Comparison of ENCODE assay signal across 9 mouse cellular contexts in the genomic region with DNA sequence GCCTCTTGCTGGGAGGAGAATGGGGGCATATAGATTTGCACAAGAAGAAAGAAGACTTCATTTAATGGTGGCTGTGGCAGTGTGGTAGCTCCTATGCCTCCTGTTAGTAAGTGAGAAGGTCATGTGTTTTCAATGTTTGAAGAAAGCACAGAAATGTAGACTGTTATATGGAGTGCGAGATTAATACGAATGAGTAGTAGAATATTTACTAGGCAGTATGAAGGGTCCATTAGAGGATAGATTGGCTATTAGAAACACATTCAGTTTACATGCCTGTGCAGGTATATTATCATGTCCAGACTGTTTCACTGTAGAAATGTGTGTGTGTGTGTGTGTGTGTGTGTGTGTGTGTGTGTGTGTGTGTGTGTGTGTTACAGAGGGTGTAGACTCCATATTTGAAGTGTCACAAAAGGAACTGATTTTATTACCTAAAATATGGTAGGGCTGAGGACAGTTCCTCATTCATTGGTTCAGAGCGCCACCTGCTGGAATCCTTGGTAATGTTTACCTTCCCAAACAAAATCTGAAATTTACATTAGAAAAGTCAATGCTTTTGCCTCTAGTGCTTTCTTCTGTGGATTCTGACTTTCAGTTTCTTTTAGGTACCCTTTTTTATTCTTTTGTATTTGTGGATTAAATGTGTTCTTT. TPM values are rescaled to one million over a fixed set of nuclear protein-coding genes. Genes with fewer than 3 reads are reported as not detected.
A peak's percentile ranks its signal among the peaks of the same experiment; 100 is the strongest.
DNase-seq lines count a peak whose midpoint lies in the region; ATAC-seq and TF ChIP-seq lines count a peak whose summit lies in the region.
"Had no signal": no experiment of that assay in that cellular context is flagged by ENCODE, and none has a peak within 500 bp of the region (broad histone marks: within the 10 kb centered on the region; RNA-seq: fewer than 3 reads in every experiment).

No protein-coding gene starts in this region.

- no peak overlapping the region for H3K9ac ChIP-seq in intestine, embryonic 14.5 days (ENCODE audit: low read length)
- H3K9ac ChIP-seq in intestine, embryonic 16.5 days (ENCODE audit: low read depth, low read length): no peak overlapping the region
- H3K9ac ChIP-seq in forebrain, embryonic 14.5 days (ENCODE audit: low read length): no peak overlapping the region
- H3K9ac ChIP-seq in midbrain, embryonic 14.5 days (replicated peaks; ENCODE audit: low read length): no peak overlapping the region
- H3K9ac ChIP-seq: lung, embryonic 15.5 days had no signal

- no peak overlapping the region for H3K4me2 ChIP-seq in intestine, embryonic 14.5 days (ENCODE audit: low read length)
- H3K4me2 ChIP-seq in intestine, embryonic 16.5 days (ENCODE audit: low read depth, low read length): no peak overlapping the region
- no peak overlapping the region for H3K4me2 ChIP-seq in forebrain, embryonic 14.5 days (ENCODE audit: low read length)
- no peak overlapping the region for H3K4me2 ChIP-seq in midbrain, embryonic 14.5 days (ENCODE audit: low read length)
- H3K4me2 ChIP-seq: lung, embryonic 15.5 days had no signal

- H3K27ac ChIP-seq in intestine, embryonic 14.5 days (ENCODE audit: low read depth): no peak overlapping the region
- no peak overlapping the region for H3K27ac ChIP-seq in intestine, embryonic 16.5 days (ENCODE audit: low read length)
- no peak overlapping the region for H3K27ac ChIP-seq in forebrain, embryonic 14.5 days (ENCODE audit: low read depth, low read length)
- H3K27ac ChIP-seq in kidney, adult 2 months (ENCODE audit: insufficient read depth, low read depth, low read length): no peak overlapping the region
- no peak overlapping the region for H3K27ac ChIP-seq in limb, embryonic 10.5 days
- H3K27ac ChIP-seq in midbrain, embryonic 14.5 days (replicated peaks; ENCODE audit: low read depth, low read length): no peak overlapping the region
- H3K27ac ChIP-seq: lung, embryonic 15.5 days had no signal

- DNase-seq in intestine, embryonic 14.5 days (ENCODE audit: low spot score): peak; percentile 87
- DNase-seq in cerebellum, adult 11 months: peak; percentile 57
- DNase-seq in forebrain, embryonic 14.5 days (ENCODE audit: low spot score): peak; percentile 88
- DNase-seq in kidney, adult 2 months: peak; percentile 37
- DNase-seq in limb, embryonic 10.5 days (ENCODE audit: low spot score): peak; percentile 77
- peak; percentile 95 for DNase-seq in midbrain, embryonic 14.5 days
- peak; percentile 10 to 79 for DNase-seq in spleen, adult 18-20 months

- no peaks in the 10 kb centered on the region for H3K36me3 ChIP-seq in intestine, embryonic 14.5 days (ENCODE audit: control insufficient read depth, insufficient read depth, low read length)
- no peaks in the 10 kb centered on the region for H3K36me3 ChIP-seq in intestine, embryonic 16.5 days (ENCODE audit: control insufficient read depth, insufficient read depth, low read length)
- no peaks in the 10 kb centered on the region for H3K36me3 ChIP-seq in forebrain, embryonic 14.5 days (ENCODE audit: control insufficient read depth, insufficient read depth, low read length)
- H3K36me3 ChIP-seq in kidney, adult 2 months (ENCODE audit: control insufficient read depth, insufficient read depth, low read length): no peaks in the 10 kb centered on the region
- H3K36me3 ChIP-seq in limb, embryonic 10.5 days: no peaks in the 10 kb centered on the region
- H3K36me3 ChIP-seq in midbrain, embryonic 14.5 days (ENCODE audit: control insufficient read depth, insufficient read depth, low read length): no peaks in the 10 kb centered on the region
- H3K36me3 ChIP-seq: lung, embryonic 15.5 days had no signal

- no peaks in the 10 kb centered on the region for H3K27me3 ChIP-seq in intestine, embryonic 14.5 days (replicated peaks; ENCODE audit: control insufficient read depth, insufficient read depth, low read length)
- no peaks in the 10 kb centered on the region for H3K27me3 ChIP-seq in intestine, embryonic 16.5 days (replicated peaks; ENCODE audit: control insufficient read depth, insufficient read depth, low read length)
- no peaks in the 10 kb centered on the region for H3K27me3 ChIP-seq in forebrain, embryonic 14.5 days (replicated peaks; ENCODE audit: control insufficient read depth, insufficient read depth, low read length)
- no peaks in the 10 kb centered on the region for H3K27me3 ChIP-seq in kidney, adult 2 months (replicated peaks; ENCODE audit: control insufficient read depth, insufficient read depth, low read length)
- H3K27me3 ChIP-seq in limb, embryonic 10.5 days (ENCODE audit: low read depth, poor library complexity, severe bottlenecking): no peaks in the 10 kb centered on the region
- H3K27me3 ChIP-seq in midbrain, embryonic 14.5 days (ENCODE audit: control insufficient read depth, insufficient read depth, low read length): no peaks in the 10 kb centered on the region
- H3K27me3 ChIP-seq: lung, embryonic 15.5 days had no signal

- ATAC-seq in intestine, embryonic 14.5 days (replicated peaks; ENCODE audit: low FRiP score, low TSS enrichment, low read depth): no peak
- ATAC-seq in intestine, embryonic 16.5 days: no peak
- peak; percentile 86 for ATAC-seq in forebrain, embryonic 14.5 days
- peak; percentile 84 for ATAC-seq in midbrain, embryonic 14.5 days (ENCODE audit: low FRiP score, low TSS enrichment)

- 33% methylated on average over 3 of the region's 3 CpGs for WGBS in intestine, embryonic 14.5 days
- 35% methylated on average over 3 of the region's 3 CpGs for WGBS in intestine, embryonic 16.5 days
- 42% methylated on average over 3 of the region's 3 CpGs for WGBS in forebrain, embryonic 14.5 days
- 29% methylated on average over 3 of the region's 3 CpGs for WGBS in kidney, adult 2 months
- WGBS in limb, embryonic 10.5 days: 27% methylated on average over 3 of the region's 3 CpGs
- WGBS in midbrain, embryonic 14.5 days: 42% methylated on average over 3 of the region's 3 CpGs

- H3K4me3 ChIP-seq in intestine, embryonic 14.5 days (ENCODE audit: low read depth, low read length): no peak overlapping the region
- H3K4me3 ChIP-seq in intestine, embryonic 16.5 days (ENCODE audit: low read length): no peak overlapping the region
- H3K4me3 ChIP-seq in forebrain, embryonic 14.5 days (ENCODE audit: low read depth, low read length): no peak overlapping the region
- H3K4me3 ChIP-seq in kidney, adult 2 months (ENCODE audit: insufficient read depth, low read depth, low read length): no peak overlapping the region
- H3K4me3 ChIP-seq in limb, embryonic 10.5 days: no peak overlapping the region
- no peak overlapping the region for H3K4me3 ChIP-seq in midbrain, embryonic 14.5 days (replicated peaks; ENCODE audit: low read depth, low read length)
- H3K4me3 ChIP-seq: lung, embryonic 15.5 days had no signal

- no peaks in the 10 kb centered on the region for H3K4me1 ChIP-seq in intestine, embryonic 14.5 days (replicated peaks; ENCODE audit: control insufficient read depth, insufficient read depth, low read length)
- no peaks in the 10 kb centered on the region for H3K4me1 ChIP-seq in intestine, embryonic 16.5 days (ENCODE audit: control insufficient read depth, insufficient read depth, low read length)
- H3K4me1 ChIP-seq in forebrain, embryonic 14.5 days (ENCODE audit: control insufficient read depth, insufficient read depth, low read length): no peaks in the 10 kb centered on the region
- no peaks in the 10 kb centered on the region for H3K4me1 ChIP-seq in kidney, adult 2 months (ENCODE audit: control insufficient read depth, insufficient read depth, low read length)
- H3K4me1 ChIP-seq in limb, embryonic 10.5 days: no peaks in the 10 kb centered on the region
- no peaks in the 10 kb centered on the region for H3K4me1 ChIP-seq in midbrain, embryonic 14.5 days (ENCODE audit: control insufficient read depth, insufficient read depth, low read length)
- H3K4me1 ChIP-seq: lung, embryonic 15.5 days had no signal

- no peaks in the 10 kb centered on the region for H3K9me3 ChIP-seq in intestine, embryonic 14.5 days (ENCODE audit: control insufficient read depth, low read length)
- no peaks in the 10 kb centered on the region for H3K9me3 ChIP-seq in intestine, embryonic 16.5 days (ENCODE audit: control insufficient read depth, low read length)
- H3K9me3 ChIP-seq in forebrain, embryonic 14.5 days (replicated peaks; ENCODE audit: control insufficient read depth, low read length): no peaks in the 10 kb centered on the region
- no peaks in the 10 kb centered on the region for H3K9me3 ChIP-seq in limb, embryonic 10.5 days (replicated peaks)
- H3K9me3 ChIP-seq in midbrain, embryonic 14.5 days (ENCODE audit: control insufficient read depth, low read length): no peaks in the 10 kb centered on the region
- H3K9me3 ChIP-seq: lung, embryonic 15.5 days had no signal

- TF ChIP-seq CTCF in kidney, adult 2 months (conservative IDR thresholded peaks at IDR 0.05; ENCODE audit: insufficient read depth, insufficient read length, low read depth, low read length): 0 out of 2 replicates have a peak, but pooled peaks have one; percentile 12

- TF ChIP-seq POLR2A in kidney, adult 2 months (IDR thresholded peaks at IDR 0.05; ENCODE audit: low read depth, low read length): no peak

RNA-seq across cellular contexts. Expression of gene Cadm3, which starts 31.0 kb away (rescaled TPM):
- polyA plus RNA-seq in intestine, embryonic 14.5 days (2014; fragmentation: Nextera tagmentation; extraction: Ambion mirVana): 7.6 and 7.7 TPM in 2 replicates
- polyA plus RNA-seq in intestine, embryonic 16.5 days (2015; fragmentation: Nextera tagmentation; extraction: Ambion mirVana): 1.8 and 2.0 TPM in 2 replicates
- 59.8 and 77.6 TPM in 2 replicates for polyA plus RNA-seq in forebrain, embryonic 14.5 days (2014; fragmentation: Nextera tagmentation; extraction: Ambion mirVana)
- 1.8 and 2.4 TPM in 2 replicates for polyA plus RNA-seq in kidney, adult 2 months (2012; rRNA removed)
- polyA plus RNA-seq in limb, embryonic 10.5 days (2016; fragmentation: Nextera tagmentation; extraction: Ambion mirVana): 0.29 and 0.49 TPM in 2 replicates
- 125 and 140 TPM in 2 replicates for polyA plus RNA-seq in midbrain, embryonic 14.5 days (2014; fragmentation: Nextera tagmentation; extraction: Ambion mirVana)

RNA-seq across cellular contexts. Expression of gene Aim2, which starts 47.8 kb away (rescaled TPM):
- polyA plus RNA-seq in intestine, embryonic 14.5 days (2014; fragmentation: Nextera tagmentation; extraction: Ambion mirVana): 2.8 and 3.9 TPM in 2 replicates
- polyA plus RNA-seq in intestine, embryonic 16.5 days (2015; fragmentation: Nextera tagmentation; extraction: Ambion mirVana): 3.9 and 5.3 TPM in 2 replicates
- 2.3 and 4.0 TPM in 2 replicates for polyA plus RNA-seq in forebrain, embryonic 14.5 days (2014; fragmentation: Nextera tagmentation; extraction: Ambion mirVana)
- polyA plus RNA-seq in kidney, adult 2 months (2012; rRNA removed): 0.68 and 1.8 TPM in 2 replicates
- 1.1 and 2.5 TPM in 2 replicates for polyA plus RNA-seq in limb, embryonic 10.5 days (2016; fragmentation: Nextera tagmentation; extraction: Ambion mirVana)
- polyA plus RNA-seq in midbrain, embryonic 14.5 days (2014; fragmentation: Nextera tagmentation; extraction: Ambion mirVana): 0.84 and 2.4 TPM in 2 replicates

Comparison
In these comparisons a context has a peak if more than half of its experiments do, and no peak if none do; other contexts are left out.
1. ATAC-seq: peak in forebrain, embryonic 14.5 days (single experiment) and midbrain, embryonic 14.5 days (single experiment); none in intestine, embryonic 14.5 days (single experiment) and intestine, embryonic 16.5 days (single experiment).
2. DNase-seq: peak in every context shown above with its lines; median percentile 95 in midbrain, embryonic 14.5 days; 88 in forebrain, embryonic 14.5 days; 87 in intestine, embryonic 14.5 days; 77 in limb, embryonic 10.5 days; 57 in cerebellum, adult 11 months; 44 in spleen, adult 18-20 months; 37 in kidney, adult 2 months.